Mouse (Mus musculus) intestine, embryonic 14.5 days (tissue): ENCODE results near the gene Sipa1. TPM values are rescaled to one million over a fixed set of nuclear protein-coding genes. Genes with fewer than 3 reads are reported as not detected.
A peak's percentile ranks its signal among the peaks of the same experiment; 100 is the strongest.

ENCODE experiments used
- ATAC-seq: fragments of 200-750 bp; cut with Nextera tagmentation; replicated peaks from 2 replicates; pipeline ENCODE4 v1.8.0; 2017; ENCODE audit warnings: low read depth, moderate number of reproducible peaks, moderate TSS enrichment, moderate library complexity; ENCODE audit not compliant: low FRiP score, low TSS enrichment
- DNase-seq: peaks from one replicate; pipeline ENCODE4 v3.0.0-alpha.2; 2018; ENCODE audit warnings: low spot score
- H3K27ac ChIP-seq: fragments of 300-500 bp; sonication (generic); 2 replicates; pipeline ENCODE4 v1.5.1; 2014; ENCODE audit warnings: low read depth, mild to moderate bottlenecking, control low read depth
- H3K27me3 ChIP-seq: fragments of 300-500 bp; sonication (generic); replicated peaks from 2 replicates; pipeline ENCODE4 v1.6.1; 2014; ENCODE audit warnings: low read length, control low read depth; ENCODE audit not compliant: control insufficient read depth, insufficient read depth
- H3K36me3 ChIP-seq: fragments of 300-500 bp; sonication (generic); 2 replicates; pipeline ENCODE4 v1.6.1; 2014; ENCODE audit warnings: low read length, control low read depth; ENCODE audit not compliant: control insufficient read depth, insufficient read depth
- H3K4me1 ChIP-seq: fragments of 300-500 bp; sonication (generic); replicated peaks from 2 replicates; pipeline ENCODE4 v1.6.1; 2014; ENCODE audit warnings: low read length, control low read depth, mixed read lengths; ENCODE audit not compliant: control insufficient read depth, insufficient read depth
- H3K4me2 ChIP-seq: fragments of 300-500 bp; sonication (generic); 2 replicates; pipeline ENCODE4 v1.6.1; 2014; ENCODE audit warnings: low read length
- H3K4me3 ChIP-seq: fragments of 300-500 bp; sonication (generic); 2 replicates; pipeline ENCODE4 v1.5.1; 2014; ENCODE audit warnings: low read depth, low read length, control low read depth, mixed read lengths
- H3K9ac ChIP-seq: fragments of 300-500 bp; sonication (generic); 2 replicates; pipeline ENCODE4 v1.6.1; 2014; ENCODE audit warnings: mild to moderate bottlenecking, low read length
- H3K9me3 ChIP-seq: fragments of 300-500 bp; sonication (generic); 2 replicates; pipeline ENCODE4 v1.6.1; 2016; ENCODE audit warnings: low read length, control low read depth; ENCODE audit not compliant: control insufficient read depth
- WGBS: fragments of 180-500 bp; shearing (Covaris S2); extraction: QIAGEN DNeasy Blood & Tissue Kit; methylation state at CpG from one replicate; pipeline ENCODE4 v1.1.7; 2014; 5-methylcytosine and 5-hydroxymethylcytosine counted together
- polyA plus RNA-seq: library from polyadenylated mRNA; unstranded; fragments of >200 nt; fragmentation: Nextera tagmentation; extraction: Ambion mirVana; gene quantifications from 2 replicates; pipeline ENCODE4 v1.2.1, GENCODE M21; 2014

Gene Sipa1
- polyA plus RNA-seq, 1 experiment from 2014 or later = 21.7 TPM

- H3K4me3 ChIP-seq = no peak overlapping the region
- no peak overlapping the region for H3K4me2 ChIP-seq
- no peaks in the 10 kb centered on the region for H3K9me3 ChIP-seq
- H3K9ac ChIP-seq = no peak overlapping the region
- H3K27me3 ChIP-seq = no peaks in the 10 kb centered on the region
- H3K36me3 ChIP-seq = no peaks in the 10 kb centered on the region
- H3K4me1 ChIP-seq = no peaks in the 10 kb centered on the region
- no peak for DNase-seq
- ATAC-seq = no peak
- no peak overlapping the region for H3K27ac ChIP-seq
Observed at GRCm38 (mm10) chr19:5629907-5630306, 33.6 kb downstream of the Sipa1 start.

- no peak overlapping the region for H3K4me3 ChIP-seq
- H3K9ac ChIP-seq = no peak overlapping the region
- ATAC-seq (no peak), DNase-seq (no peak)
- no peaks in the 10 kb centered on the region for H3K9me3 ChIP-seq
- WGBS = 87% methylated on average over 8 of the region's 8 CpGs
- no peaks in the 10 kb centered on the region for H3K27me3 ChIP-seq
- no peak overlapping the region for H3K4me2 ChIP-seq
- no peak overlapping the region for H3K27ac ChIP-seq
- no peaks in the 10 kb centered on the region for H3K36me3 ChIP-seq
- H3K4me1 ChIP-seq = no peaks in the 10 kb centered on the region
Observed at GRCm38 (mm10) chr19:5625311-5625710, 38.2 kb downstream of the Sipa1 start.

GRCm38 (mm10) chr19:5621884-5622283 is 41.6 kb downstream of the Sipa1 start:
- ATAC-seq (no peak), DNase-seq (no peak)
- Histone ChIP-seq H3K4me1 (no peaks in the 10 kb centered on the region), H3K27me3 (no peaks in the 10 kb centered on the region), H3K36me3 (no peaks in the 10 kb centered on the region), H3K4me2 (no peak overlapping the region), H3K4me3 (no peak overlapping the region), H3K9ac (no peak overlapping the region), H3K9me3 (no peaks in the 10 kb centered on the region), H3K27ac (no peak overlapping the region)
- WGBS = 77% methylated on average over 5 of the region's 5 CpGs

GRCm38 (mm10) chr19:5620007-5620406 is 43.5 kb downstream of the Sipa1 start:
- Histone ChIP-seq H3K4me2 (no peak overlapping the region), H3K27ac (no peak overlapping the region), H3K4me3 (no peak overlapping the region), H3K36me3 (no peaks in the 10 kb centered on the region), H3K9ac (no peak overlapping the region), H3K27me3 (no peaks in the 10 kb centered on the region), H3K4me1 (no peaks in the 10 kb centered on the region), H3K9me3 (no peaks in the 10 kb centered on the region)
- DNase-seq (no peak), ATAC-seq (no peak)
- 87% methylated on average over 4 of the region's 4 CpGs for WGBS

- Histone ChIP-seq H3K27me3 (no peaks in the 10 kb centered on the region), H3K4me1 (peaks cover 5% of the 10 kb centered on the region), H3K4me3 (no peak overlapping the region), H3K9me3 (no peaks in the 10 kb centered on the region), H3K36me3 (no peaks in the 10 kb centered on the region), H3K27ac (no peak overlapping the region), H3K4me2 (no peak overlapping the region), H3K9ac (no peak overlapping the region)
- ATAC-seq (no peak), DNase-seq (no peak)
- 55% methylated on average over 2 of the region's 2 CpGs for WGBS
Observed at GRCm38 (mm10) chr19:5614953-5615352, 48.6 kb downstream of the Sipa1 start.

GRCm38 (mm10) chr19:5612762-5613411 is 50.6 kb downstream of the Sipa1 start:
- Histone ChIP-seq H3K9me3 (no peaks in the 10 kb centered on the region), H3K9ac (no peak overlapping the region), H3K4me2 (no peak overlapping the region), H3K4me1 (peaks cover 13% of the 10 kb centered on the region), H3K27me3 (no peaks in the 10 kb centered on the region), H3K36me3 (peaks cover 11% of the 10 kb centered on the region), H3K27ac (no peak overlapping the region), H3K4me3 (no peak overlapping the region)
- no peak for ATAC-seq
- DNase-seq = no peak
- 74% methylated on average over 3 of the region's 3 CpGs for WGBS

GRCm38 (mm10) chr19:5611973-5612372 is 51.5 kb downstream of the Sipa1 start:
- Histone ChIP-seq H3K9me3 (no peaks in the 10 kb centered on the region), H3K9ac (no peak overlapping the region), H3K4me1 (peaks cover 13% of the 10 kb centered on the region), H3K4me2 (no peak overlapping the region), H3K27me3 (no peaks in the 10 kb centered on the region), H3K36me3 (peaks cover 20% of the 10 kb centered on the region), H3K27ac (no peak overlapping the region), H3K4me3 (no peak overlapping the region)
- DNase-seq (no peak), ATAC-seq (no peak)
- 91% methylated on average over 1 of the region's 1 CpGs for WGBS

GRCm38 (mm10) chr19:5609547-5610404 is 53.7 kb downstream of the Sipa1 start, which contains the start of gene Kat5:
Gene Kat5, minus strand, starts transcription at chr19:5610237.
- peak within 1 kb of the TSS; percentile 85 for H3K9ac ChIP-seq
- WGBS = 1% methylated on average over 48 of the region's 55 CpGs
- peaks cover 13% of the 10 kb centered on the region for H3K4me1 ChIP-seq
- ATAC-seq (peak; percentile 92), DNase-seq (peak; percentile 99)
- peak within 1 kb of the TSS; percentile 68 for H3K4me3 ChIP-seq
- H3K27ac ChIP-seq = peak within 1 kb of the TSS; percentile 99
- H3K27me3 ChIP-seq = no peaks in the 10 kb centered on the region
- peak within 1 kb of the TSS; percentile 68 for H3K4me2 ChIP-seq
- H3K9me3 ChIP-seq = no peaks in the 10 kb centered on the region
- peaks cover 42% of the 10 kb centered on the region for H3K36me3 ChIP-seq
